Mouse (Mus musculus) testis, adult 2 months (tissue): ENCODE data around the gene Asic2.

Experiments used
- CTCF ChIP-seq: fragments of 200-500 bp; IDR thresholded peaks from 2 replicates; pipeline ENCODE4 v1.5.1; 2012; ENCODE audit warnings: low read depth, mild to moderate bottlenecking, inconsistent platforms, low read length, moderate library complexity; ENCODE audit not compliant: control insufficient read depth, insufficient read depth, insufficient replicate concordance
- POLR2A ChIP-seq: fragments of 200-500 bp; IDR thresholded peaks from 2 replicates; pipeline ENCODE4 v1.6.1; 2012; ENCODE audit warnings: low read depth, mild to moderate bottlenecking, inconsistent platforms, low read length, moderate library complexity; ENCODE audit not compliant: control insufficient read depth

DNA sequence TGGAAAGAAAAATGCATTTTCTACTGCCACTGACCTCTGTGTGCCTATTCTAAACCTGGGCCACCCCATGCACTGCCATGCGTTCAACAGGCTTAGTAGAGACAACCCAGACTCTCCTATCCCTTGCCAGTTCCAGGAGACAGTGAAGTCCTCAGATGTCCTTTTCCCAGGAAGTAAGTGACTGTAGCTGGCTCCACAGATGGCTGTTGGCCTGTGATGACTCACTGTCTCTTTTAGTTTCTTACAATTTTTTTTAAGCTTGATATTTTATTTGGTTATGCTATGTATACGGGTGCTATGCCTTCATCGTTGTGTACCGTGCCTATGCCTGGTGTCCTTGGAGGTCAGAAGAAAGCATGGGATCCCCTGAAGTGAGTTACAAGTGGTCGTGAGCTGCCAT, 370.7 kb downstream of the Asic2 start:
- TF ChIP-seq POLR2A (no peak), CTCF (no peak)
